Mouse (Mus musculus) small intestine, adult 2 months (tissue): ENCODE results near the gene Dusp16.

Experiments
- CTCF ChIP-seq: fragments of 200-500 bp; IDR thresholded peaks from 2 replicates; pipeline ENCODE4 v1.5.1; 2012; ENCODE audit warnings: low read depth, mild to moderate bottlenecking, control low read depth, inconsistent platforms, low read length, moderate library complexity, mixed read lengths; ENCODE audit not compliant: insufficient replicate concordance, insufficient read length; ENCODE audit errors: extremely low read depth
- POLR2A ChIP-seq: fragments of 200-500 bp; IDR thresholded peaks from 2 replicates; pipeline ENCODE4 v1.6.1; 2012; ENCODE audit warnings: low read depth, mild to moderate bottlenecking, control low read depth, inconsistent platforms, low read length, moderate library complexity

DNA sequence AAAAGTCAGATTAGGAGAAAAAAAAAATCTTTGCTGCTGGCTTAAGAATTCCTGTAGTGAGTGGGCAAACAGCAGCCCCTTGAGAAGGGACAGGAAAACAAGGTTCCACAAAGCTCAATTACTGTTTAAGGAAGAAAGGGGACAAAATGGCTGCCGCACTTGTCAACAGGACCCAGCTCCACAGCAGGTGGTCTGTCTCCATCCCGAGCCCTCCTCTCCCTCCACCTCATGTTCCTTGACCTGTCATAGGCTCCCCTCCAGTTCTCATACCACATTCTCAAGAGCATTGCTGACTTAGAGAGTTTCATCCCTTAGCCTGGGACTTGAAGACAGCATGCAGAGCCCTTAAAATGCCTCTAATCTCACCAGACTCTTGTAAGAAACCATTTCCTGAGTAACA is 30.6 kb downstream of the Dusp16 start:
- no peak for TF ChIP-seq POLR2A
- TF ChIP-seq CTCF = no peak
